Comparison of ENCODE assay signal across 26 mouse cellular contexts in genomic region chr1:163953396-163953795, GRCm38 (mm10). TPM values are rescaled to one million over a fixed set of nuclear protein-coding genes. Genes with fewer than 3 reads are reported as not detected.
DNase-seq lines count a peak whose midpoint lies in the region; ATAC-seq and TF ChIP-seq lines count a peak whose summit lies in the region.
"Had no signal": no experiment of that assay in that cellular context is flagged by ENCODE, and none has a peak within 500 bp of the region (broad histone marks: within the 10 kb centered on the region; RNA-seq: fewer than 3 reads in every experiment).

No protein-coding gene starts in this region.

- no peaks in the 10 kb centered on the region for H3K9me3 ChIP-seq in kidney, embryonic 14.5 days (ENCODE audit: control insufficient read depth, low read length)
- H3K9me3 ChIP-seq: embryonic facial prominence, embryonic 12.5 days; embryonic facial prominence, embryonic 15.5 days; heart, embryonic 12.5 days; heart, embryonic 15.5 days; hindbrain, embryonic 10.5 days; hindbrain, embryonic 13.5 days had no signal

- peaks cover 7% of the 10 kb centered on the region for H3K36me3 ChIP-seq in kidney, adult 2 months (ENCODE audit: control insufficient read depth, insufficient read depth, low read length)
- peaks cover 84% of the 10 kb centered on the region for H3K36me3 ChIP-seq in kidney, embryonic 14.5 days (ENCODE audit: control insufficient read depth, insufficient read depth, low read length)

- no peaks in the 10 kb centered on the region for H3K27me3 ChIP-seq in kidney, adult 2 months (replicated peaks; ENCODE audit: control insufficient read depth, insufficient read depth, low read length)
- no peaks in the 10 kb centered on the region for H3K27me3 ChIP-seq in kidney, embryonic 14.5 days (ENCODE audit: control insufficient read depth, insufficient read depth, low read length)
- H3K27me3 ChIP-seq: embryonic facial prominence, embryonic 12.5 days; embryonic facial prominence, embryonic 15.5 days; heart, embryonic 12.5 days; heart, embryonic 15.5 days; hindbrain, embryonic 13.5 days had no signal

- no peak overlapping the region for H3K4me2 ChIP-seq in kidney, embryonic 14.5 days (replicated peaks; ENCODE audit: low read depth, low read length)
- H3K4me2 ChIP-seq: embryonic facial prominence, embryonic 12.5 days; embryonic facial prominence, embryonic 15.5 days; heart, embryonic 12.5 days; heart, embryonic 15.5 days; hindbrain, embryonic 13.5 days had no signal

- peak; percentile 72 for DNase-seq in kidney, adult 2 months
- DNase-seq in kidney, adult 9 months = peak; percentile 61
- peak; percentile 14 for DNase-seq in kidney, postnatal 10 days
- DNase-seq in kidney, postnatal 36 days = peak; percentile 60 to 63
- no peak for DNase-seq in ovary, adult 18-20 months (ENCODE audit: low spot score)
- DNase-seq: adrenal gland, adult 2 months; adrenal gland, postnatal 14 days; cerebellum, adult 11 months; cerebellum, adult 2 months; cerebellum, adult 9-11 months; cerebellum, postnatal 25 days; forebrain, postnatal 0 days; gastrocnemius, adult 2 months; gastrocnemius, postnatal 14 days; heart, adult 11 months; heart, postnatal 10 days; heart, postnatal 36 days had no signal

- no peak overlapping the region for H3K4me3 ChIP-seq in kidney, adult 2 months (ENCODE audit: insufficient read depth, low read depth, low read length)
- no peak overlapping the region for H3K4me3 ChIP-seq in kidney, embryonic 14.5 days (ENCODE audit: low read length)
- H3K4me3 ChIP-seq: embryonic facial prominence, embryonic 12.5 days; embryonic facial prominence, embryonic 15.5 days; gastrocnemius, adult 2 months; heart, embryonic 12.5 days; heart, embryonic 15.5 days; hindbrain, embryonic 10.5 days; hindbrain, embryonic 13.5 days had no signal

- no peak for TF ChIP-seq POLR2A in kidney, adult 2 months (IDR thresholded peaks at IDR 0.05; ENCODE audit: low read depth, low read length)

- H3K27ac ChIP-seq in kidney, adult 2 months (ENCODE audit: insufficient read depth, low read depth, low read length) = no peak overlapping the region
- no peak overlapping the region for H3K27ac ChIP-seq in kidney, embryonic 14.5 days (ENCODE audit: low read depth, low read length)
- H3K27ac ChIP-seq: embryonic facial prominence, embryonic 12.5 days; embryonic facial prominence, embryonic 15.5 days; gastrocnemius, adult 2 months; heart, embryonic 15.5 days; hindbrain, embryonic 10.5 days; hindbrain, embryonic 13.5 days had no signal

- ATAC-seq in kidney, embryonic 14.5 days (ENCODE audit: low FRiP score, low TSS enrichment) = no peak
- ATAC-seq: CD4-positive, CD25-positive, alpha-beta regulatory T cell, adult 4 months; forebrain, embryonic 14.5 days; forebrain, postnatal 0 days had no signal

- no peak overlapping the region for H3K9ac ChIP-seq in kidney, embryonic 14.5 days (ENCODE audit: low read depth, low read length)
- H3K9ac ChIP-seq: embryonic facial prominence, embryonic 12.5 days; embryonic facial prominence, embryonic 15.5 days; forebrain, postnatal 0 days; heart, embryonic 12.5 days; heart, embryonic 15.5 days; hindbrain, embryonic 13.5 days had no signal

- H3K4me1 ChIP-seq in kidney, adult 2 months (ENCODE audit: control insufficient read depth, insufficient read depth, low read length) = no peaks in the 10 kb centered on the region
- no peaks in the 10 kb centered on the region for H3K4me1 ChIP-seq in kidney, embryonic 14.5 days (ENCODE audit: control insufficient read depth, insufficient read depth, low read length)
- H3K4me1 ChIP-seq: embryonic facial prominence, embryonic 12.5 days; embryonic facial prominence, embryonic 15.5 days; heart, embryonic 12.5 days; heart, embryonic 15.5 days; hindbrain, embryonic 10.5 days; hindbrain, embryonic 13.5 days had no signal

- no peak for TF ChIP-seq CTCF in kidney, adult 2 months (conservative IDR thresholded peaks at IDR 0.05; ENCODE audit: insufficient read depth, insufficient read length, low read depth, low read length)

- 60% methylated on average over 2 of the region's 2 CpGs for WGBS in kidney, adult 2 months
- 89% methylated on average over 2 of the region's 2 CpGs for WGBS in kidney, embryonic 14.5 days

RNA-seq across cellular contexts. Expression of gene Scyl3, which starts 24.5 kb away (rescaled TPM):
- 8.7 and 8.9 TPM in 2 replicates for polyA plus RNA-seq in kidney, adult 2 months (2012; rRNA removed)
- polyA plus RNA-seq in kidney, embryonic 14.5 days (2014; fragmentation: Nextera tagmentation; extraction: Ambion mirVana) = 9.9 and 17.5 TPM in 2 replicates

RNA-seq across cellular contexts. Expression of gene BC055324, which starts 41.2 kb away (rescaled TPM):
- 0.49 and 1.0 TPM in 2 replicates for polyA plus RNA-seq in kidney, adult 2 months (2012; rRNA removed)
- polyA plus RNA-seq in kidney, embryonic 14.5 days (2014; fragmentation: Nextera tagmentation; extraction: Ambion mirVana) = 19.8 and 32.6 TPM in 2 replicates

RNA-seq across cellular contexts. Expression of gene Mettl18, which starts 41.3 kb away (rescaled TPM):
- polyA plus RNA-seq in kidney, adult 2 months (2012; rRNA removed) = 0.98 and 1.4 TPM in 2 replicates
- polyA plus RNA-seq in kidney, embryonic 14.5 days (2014; fragmentation: Nextera tagmentation; extraction: Ambion mirVana) = 9.5 and 9.6 TPM in 2 replicates

Comparison
In these comparisons a context has a peak if more than half of its experiments do, and no peak if none do; other contexts are left out.
1. RNA of gene BC055324, which starts 41.2 kb away (polyA plus RNA-seq): 19.8 to 32.6 TPM in kidney, embryonic 14.5 days; 0.49 to 1.0 TPM in kidney, adult 2 months; every median in the first group is over 10 times any median in the second.